Mouse (Mus musculus) kidney, postnatal 10 days (tissue): ENCODE results near the gene Slc29a4.

Experiments used
- DNase-seq: peaks from one replicate; pipeline ENCODE4 v3.0.0; 2021; ENCODE audit warnings: mixed read lengths

The Slc29a4 gene

GRCm38 (mm10) chr5:142692248-142692647 lies at the start of gene Slc29a4:
Gene Slc29a4, plus strand, starts transcription at chr5:142692512.
- DNase-seq = no peak

GRCm38 (mm10) chr5:142648162-142648561 lies 44.1 kb upstream of the Slc29a4 start:
- no peak for DNase-seq

GRCm38 (mm10) chr5:142649460-142650050 lies 42.8 kb upstream of the Slc29a4 start:
- DNase-seq = no peak

GRCm38 (mm10) chr5:142650390-142650789 lies 41.9 kb upstream of the Slc29a4 start:
- DNase-seq = no peak

GRCm38 (mm10) chr5:142650794-142651497 lies 41.4 kb upstream of the Slc29a4 start:
- DNase-seq = no peak

- DNase-seq = peak; percentile 26
Measured at GRCm38 (mm10) chr5:142652266-142652665, 40.0 kb upstream of the Slc29a4 start.

- DNase-seq = no peak
Measured at GRCm38 (mm10) chr5:142660656-142661434, 31.5 kb upstream of the Slc29a4 start.

- no peak for DNase-seq
Measured at GRCm38 (mm10) chr5:142667921-142668320, 24.4 kb upstream of the Slc29a4 start.

- no peak for DNase-seq
Measured at GRCm38 (mm10) chr5:142668556-142669263, 23.6 kb upstream of the Slc29a4 start.

- no peak for DNase-seq
Measured at GRCm38 (mm10) chr5:142669726-142670125, 22.6 kb upstream of the Slc29a4 start.

- DNase-seq = peak; percentile 40
Measured at GRCm38 (mm10) chr5:142673082-142673481, 19.2 kb upstream of the Slc29a4 start.

GRCm38 (mm10) chr5:142678141-142678571 lies 14.2 kb upstream of the Slc29a4 start:
- no peak for DNase-seq

GRCm38 (mm10) chr5:142679065-142679464 lies 13.2 kb upstream of the Slc29a4 start:
- no peak for DNase-seq

GRCm38 (mm10) chr5:142681911-142682310 lies 10.4 kb upstream of the Slc29a4 start:
- no peak for DNase-seq

GRCm38 (mm10) chr5:142682529-142682928 lies 9.8 kb upstream of the Slc29a4 start:
- no peak for DNase-seq

GRCm38 (mm10) chr5:142688866-142689265 lies 3.4 kb upstream of the Slc29a4 start:
- DNase-seq = no peak

GRCm38 (mm10) chr5:142690343-142690742 lies 2.0 kb upstream of the Slc29a4 start:
- DNase-seq = no peak

- no peak for DNase-seq
Measured at GRCm38 (mm10) chr5:142692971-142693737, 842 bp downstream of the Slc29a4 start.

GRCm38 (mm10) chr5:142693738-142694430 lies 1.6 kb downstream of the Slc29a4 start:
- DNase-seq = no peak

- peak; percentile 86 for DNase-seq
Measured at GRCm38 (mm10) chr5:142694627-142695340, 2.5 kb downstream of the Slc29a4 start.

- no peak for DNase-seq
Measured at GRCm38 (mm10) chr5:142696258-142696657, 3.9 kb downstream of the Slc29a4 start.
